Mouse (Mus musculus) hindbrain, embryonic 14.5 days (tissue): ENCODE data around the gene Gm26661. TPM values are rescaled to one million over a fixed set of nuclear protein-coding genes. Genes with fewer than 3 reads are reported as not detected.

Source experiments
- ATAC-seq: fragments of 200-750 bp; cut with Nextera tagmentation; 2 replicates; pipeline ENCODE4 v1.8.0; 2017; ENCODE audit warnings: moderate number of reproducible peaks, mild to moderate bottlenecking, moderate TSS enrichment, moderate library complexity; ENCODE audit not compliant: low FRiP score
- DNase-seq: peaks from one replicate; pipeline ENCODE4 v3.0.0-alpha.2; 2015; ENCODE audit warnings: low spot score
- H3K27ac ChIP-seq: fragments of 300-500 bp; sonication (generic); 2 replicates; pipeline ENCODE4 v1.5.1; 2014; ENCODE audit warnings: mild to moderate bottlenecking, moderate library complexity
- H3K27me3 ChIP-seq: fragments of 300-500 bp; sonication (generic); 2 replicates; pipeline ENCODE4 v1.6.1; 2014; ENCODE audit warnings: mild to moderate bottlenecking, low read length, mixed read lengths; ENCODE audit not compliant: control insufficient read depth, insufficient read depth
- H3K36me3 ChIP-seq: fragments of 300-500 bp; sonication (generic); replicated peaks from 2 replicates; pipeline ENCODE4 v1.6.1; 2014; ENCODE audit not compliant: control insufficient read depth, insufficient read depth
- H3K4me1 ChIP-seq: fragments of 300-500 bp; sonication (generic); replicated peaks from 2 replicates; pipeline ENCODE4 v1.6.1; 2014; ENCODE audit warnings: antibody characterized with exemption, low read length, mixed read lengths; ENCODE audit not compliant: control insufficient read depth, insufficient read depth
- H3K4me2 ChIP-seq: fragments of 300-500 bp; sonication (generic); replicated peaks from 2 replicates; pipeline ENCODE4 v1.6.1; 2014; ENCODE audit warnings: mild to moderate bottlenecking, moderate library complexity
- H3K4me3 ChIP-seq: fragments of 300-500 bp; sonication (generic); replicated peaks from 2 replicates; pipeline ENCODE4 v1.5.1; 2014; ENCODE audit warnings: mild to moderate bottlenecking, low read length
- H3K9ac ChIP-seq: fragments of 300-500 bp; sonication (generic); 2 replicates; pipeline ENCODE4 v1.6.1; 2014
- H3K9me3 ChIP-seq: fragments of 300-500 bp; sonication (generic); 2 replicates; pipeline ENCODE4 v1.6.1; 2016; ENCODE audit warnings: low read length; ENCODE audit not compliant: control insufficient read depth
- WGBS: fragments of 180-500 bp; shearing (Covaris S2); extraction: QIAGEN DNeasy Blood & Tissue Kit; methylation state at CpG from one replicate; pipeline ENCODE4 v1.1.7; 2014; 5-methylcytosine and 5-hydroxymethylcytosine counted together
- polyA plus RNA-seq: library from polyadenylated mRNA; unstranded; fragments of >200 nt; fragmentation: Nextera tagmentation; extraction: Ambion mirVana; gene quantifications from 2 replicates; pipeline ENCODE4 v1.2.1, GENCODE M21; 2014

Gm26661 gene
- polyA plus RNA-seq, 1 experiment from 2014 or later: not detected

DNA sequence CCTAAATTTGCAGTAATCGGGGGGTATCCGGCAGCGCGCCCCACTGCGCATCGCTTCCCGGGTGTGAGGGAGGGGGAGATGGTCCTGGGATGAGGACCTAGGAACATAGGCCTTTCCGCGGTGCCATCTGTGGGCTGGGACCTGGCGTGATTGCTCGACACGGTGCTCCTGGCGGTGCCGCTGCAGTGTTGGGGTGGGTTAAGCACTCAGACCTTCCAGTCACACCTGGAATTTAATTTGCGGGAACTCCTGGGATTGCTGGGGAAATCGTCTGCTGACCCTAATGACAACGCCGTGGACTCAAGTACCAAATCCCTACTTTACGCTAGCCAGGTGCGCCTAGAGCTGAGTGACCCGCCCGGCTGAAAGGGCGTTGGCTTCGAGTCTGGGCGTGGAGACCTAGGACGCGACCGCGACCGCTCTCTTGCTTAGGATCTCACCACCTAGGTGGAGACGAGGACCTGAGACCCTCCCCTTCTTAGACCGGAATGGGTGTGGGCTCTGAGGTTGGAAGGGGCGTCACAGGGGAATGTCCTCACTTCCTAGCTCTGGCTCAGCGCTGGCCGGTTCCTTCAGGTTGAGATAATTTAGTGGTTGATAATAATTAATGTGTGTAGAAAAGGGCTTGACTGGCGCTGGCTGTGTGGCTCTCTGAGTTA lies 27.2 kb downstream of the Gm26661 start:
- H3K36me3 ChIP-seq: no peaks in the 10 kb centered on the region
- DNase-seq: no peak
- H3K4me3 ChIP-seq: peak overlapping the region; percentile 62
- H3K4me2 ChIP-seq: peak overlapping the region; percentile 90
- peak overlapping the region; percentile 85 for H3K9ac ChIP-seq
- H3K27ac ChIP-seq: peak overlapping the region; percentile 73
- ATAC-seq: peak; percentile 42; the same call in 1 of the 2 replicates
- no peaks in the 10 kb centered on the region for H3K27me3 ChIP-seq
- peaks cover 29% of the 10 kb centered on the region for H3K4me1 ChIP-seq
- under 1% methylated on average over 36 of the region's 36 CpGs for WGBS
- no peaks in the 10 kb centered on the region for H3K9me3 ChIP-seq

DNA sequence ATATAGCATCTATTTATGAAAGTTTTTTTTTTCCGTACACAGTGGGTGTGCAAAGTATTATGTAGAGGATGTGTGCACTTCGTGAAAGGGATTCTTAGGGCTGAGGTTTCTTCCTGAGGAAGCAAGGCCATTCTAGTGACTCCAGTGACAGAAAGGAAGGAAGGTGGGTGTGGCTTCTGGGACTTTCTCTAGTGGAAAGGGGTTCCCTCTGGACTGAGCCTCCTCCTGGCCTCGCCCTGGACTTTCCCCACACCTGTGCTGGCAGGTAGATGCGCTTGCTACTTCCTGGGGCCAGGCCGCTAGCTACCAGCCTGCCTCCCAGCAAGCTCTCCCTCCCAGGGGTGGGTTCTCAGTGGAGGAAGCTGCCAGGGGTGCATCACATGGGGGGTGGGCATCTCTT lies 28.1 kb downstream of the Gm26661 start:
- Histone ChIP-seq H3K4me2 (peak overlapping the region; percentile 90), H3K27ac (no peak overlapping the region), H3K4me3 (peak overlapping the region; percentile 62), H3K9ac (peak overlapping the region; percentile 85), H3K36me3 (no peaks in the 10 kb centered on the region), H3K9me3 (no peaks in the 10 kb centered on the region), H3K27me3 (no peaks in the 10 kb centered on the region), H3K4me1 (peaks cover 32% of the 10 kb centered on the region)
- 85% methylated on average over 5 of the region's 5 CpGs for WGBS
- ATAC-seq (no peak), DNase-seq (no peak)

DNA sequence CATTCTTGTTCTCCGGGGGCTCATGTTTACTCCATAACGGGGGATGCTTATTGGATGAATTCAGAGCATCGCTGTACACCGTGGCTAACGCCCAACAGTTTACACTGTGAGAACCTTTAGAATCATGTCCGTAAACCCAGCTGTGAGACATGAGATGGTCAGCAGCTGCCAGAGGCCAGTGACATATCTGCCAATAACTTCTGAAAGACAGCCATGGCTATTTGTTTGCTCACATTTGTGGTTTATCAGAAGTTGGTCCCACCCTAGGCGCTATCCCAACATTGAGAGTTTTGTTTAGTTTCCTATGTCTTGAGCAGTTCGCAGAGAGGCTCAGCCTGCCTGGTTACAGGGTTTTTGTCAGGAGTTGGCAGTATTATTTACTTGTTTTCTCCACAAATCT lies 30.0 kb downstream of the Gm26661 start:
- Histone ChIP-seq H3K4me3 (no peak overlapping the region), H3K27ac (no peak overlapping the region), H3K4me2 (peak overlapping the region; percentile 90), H3K4me1 (peaks cover 40% of the 10 kb centered on the region), H3K9me3 (no peaks in the 10 kb centered on the region), H3K27me3 (no peaks in the 10 kb centered on the region), H3K9ac (no peak overlapping the region), H3K36me3 (no peaks in the 10 kb centered on the region)
- WGBS: 73% methylated on average over 8 of the region's 8 CpGs
- DNase-seq (no peak), ATAC-seq (no peak)

DNA sequence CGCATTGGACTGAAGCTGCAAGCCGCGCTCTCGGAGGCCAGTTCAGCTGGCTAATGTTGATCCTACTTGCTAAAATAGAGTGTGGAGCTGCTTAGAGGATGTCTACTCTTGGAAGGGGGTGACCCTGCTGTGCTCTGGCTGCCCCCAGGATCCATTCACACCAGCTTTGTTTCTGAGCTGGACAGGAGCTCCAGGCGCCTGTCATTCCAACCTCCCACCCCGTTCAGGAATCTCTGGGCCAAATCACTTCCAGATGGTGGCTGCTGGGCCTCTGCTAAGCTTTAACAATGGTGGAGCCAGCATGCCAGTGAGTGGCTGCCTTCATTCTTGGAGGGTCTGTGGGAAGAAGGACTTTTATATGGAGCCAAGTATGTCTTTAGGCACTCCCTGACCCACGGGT lies 31.3 kb downstream of the Gm26661 start:
- no peaks in the 10 kb centered on the region for H3K36me3 ChIP-seq
- H3K27me3 ChIP-seq: no peaks in the 10 kb centered on the region
- DNase-seq (no peak), ATAC-seq (no peak)
- no peak overlapping the region for H3K9ac ChIP-seq
- H3K9me3 ChIP-seq: no peaks in the 10 kb centered on the region
- 62% methylated on average over 7 of the region's 7 CpGs for WGBS
- no peak overlapping the region for H3K27ac ChIP-seq
- peaks cover 42% of the 10 kb centered on the region for H3K4me1 ChIP-seq
- no peak overlapping the region for H3K4me3 ChIP-seq
- H3K4me2 ChIP-seq: no peak overlapping the region

DNA sequence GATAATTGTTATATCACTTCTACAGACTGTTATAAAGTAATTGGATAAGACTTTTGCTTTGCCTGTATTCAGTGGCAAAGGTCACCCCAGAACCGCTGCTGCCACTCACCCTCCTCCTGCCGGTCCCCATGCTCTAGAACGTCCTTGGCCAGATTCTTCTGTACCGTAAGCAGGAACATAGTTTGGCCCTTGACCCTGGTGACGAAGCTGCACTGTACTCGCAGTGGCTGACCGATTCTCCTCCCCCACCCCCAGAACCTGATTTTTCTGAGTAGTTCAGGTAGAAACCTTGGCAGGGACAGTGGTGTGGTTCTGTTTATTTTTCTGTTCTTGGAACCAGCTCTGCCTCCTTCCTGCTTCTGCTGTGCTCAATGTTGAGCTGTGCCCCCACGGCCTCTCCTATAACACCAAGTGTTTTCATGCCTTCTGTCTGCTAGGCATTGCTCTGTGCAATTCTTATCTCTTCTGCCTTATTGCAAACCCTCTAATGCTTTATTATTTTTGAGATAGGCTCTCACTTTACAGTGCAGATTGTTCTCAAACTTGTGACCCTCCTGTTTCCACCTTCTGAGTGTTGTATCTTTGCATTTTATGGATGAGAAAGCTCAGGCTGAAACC lies 33.4 kb downstream of the Gm26661 start:
- no peaks in the 10 kb centered on the region for H3K36me3 ChIP-seq
- no peak for DNase-seq
- H3K9ac ChIP-seq: no peak overlapping the region
- no peak overlapping the region for H3K4me3 ChIP-seq
- peaks cover 32% of the 10 kb centered on the region for H3K4me1 ChIP-seq
- 81% methylated on average over 8 of the region's 8 CpGs for WGBS
- H3K27ac ChIP-seq: no peak overlapping the region
- no peak overlapping the region for H3K4me2 ChIP-seq
- no peak for ATAC-seq
- H3K9me3 ChIP-seq: no peaks in the 10 kb centered on the region
- H3K27me3 ChIP-seq: no peaks in the 10 kb centered on the region

DNA sequence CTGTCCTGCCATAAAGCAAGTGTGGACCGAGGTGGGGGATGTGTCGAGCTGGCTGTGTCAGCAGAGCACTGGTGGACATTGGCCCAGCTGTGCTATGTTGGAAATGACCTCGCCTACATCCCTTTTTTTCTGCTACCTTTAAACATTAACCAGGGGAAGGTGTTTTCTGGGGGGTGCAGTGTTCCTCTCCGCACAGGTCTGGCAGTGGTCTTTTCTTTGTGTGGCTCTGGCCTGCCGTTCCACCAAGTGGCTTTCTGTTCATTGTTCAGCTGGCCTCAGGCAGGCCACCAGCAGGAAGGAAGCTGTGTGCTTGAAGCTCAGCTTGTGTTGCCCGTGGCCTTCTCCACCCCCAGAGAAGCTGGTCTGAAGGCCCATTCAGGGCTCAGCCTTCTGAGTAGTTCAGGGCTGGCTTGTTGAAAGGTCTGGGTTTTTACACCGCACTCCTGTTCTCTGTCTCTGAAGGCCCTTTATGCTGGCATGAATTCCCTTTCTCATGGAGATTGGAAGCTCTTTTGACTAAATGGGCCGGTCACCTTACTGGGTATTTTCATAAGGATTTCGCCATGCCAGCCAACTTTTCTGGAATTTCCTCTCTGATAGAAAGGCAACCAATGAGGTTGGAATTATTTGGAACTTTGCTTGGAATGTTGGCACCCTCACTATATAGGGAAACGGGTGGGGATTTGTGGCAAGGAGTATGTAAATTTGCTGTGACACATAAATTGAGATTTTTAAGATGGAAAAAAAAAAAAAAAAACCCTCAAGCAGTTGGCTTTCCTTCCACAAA lies 35.0 kb downstream of the Gm26661 start:
- Histone ChIP-seq H3K9ac (no peak overlapping the region), H3K27ac (peak overlapping the region; percentile 70), H3K4me1 (peaks cover 16% of the 10 kb centered on the region; the same call in 1 of the 2 replicates), H3K4me2 (0 out of 2 replicates have a peak overlapping the region, but pooled peaks have one; percentile 8), H3K27me3 (no peaks in the 10 kb centered on the region), H3K4me3 (no peak overlapping the region), H3K36me3 (no peaks in the 10 kb centered on the region), H3K9me3 (no peaks in the 10 kb centered on the region)
- no peak for DNase-seq
- peak; percentile 65; the same call in 1 of the 2 replicates for ATAC-seq
- 33% methylated on average over 10 of the region's 10 CpGs for WGBS

DNA sequence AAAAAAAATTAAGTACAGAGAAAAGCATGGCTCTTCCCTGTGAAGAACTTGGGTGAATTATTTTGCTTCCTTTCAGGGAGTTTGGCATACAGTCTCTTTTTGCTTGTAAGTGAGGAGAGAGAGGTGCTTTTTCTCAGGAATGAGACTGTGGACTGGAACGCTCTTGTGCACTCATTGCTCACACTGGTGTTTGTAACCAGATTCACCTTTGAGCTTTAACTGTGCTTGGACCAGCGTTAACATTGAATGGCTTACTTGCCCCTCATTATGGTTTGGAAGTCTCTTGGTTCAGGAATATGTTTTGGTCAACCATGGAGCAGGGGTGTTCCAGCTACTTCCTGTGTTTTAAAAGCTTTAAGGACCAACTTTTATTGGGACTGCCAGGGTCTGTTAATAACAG lies 37.8 kb downstream of the Gm26661 start:
- ATAC-seq (no peak), DNase-seq (no peak)
- H3K27me3 ChIP-seq: no peaks in the 10 kb centered on the region
- no peaks in the 10 kb centered on the region for H3K9me3 ChIP-seq
- H3K9ac ChIP-seq: no peak overlapping the region
- 88% methylated on average over 2 of the region's 2 CpGs for WGBS
- H3K4me3 ChIP-seq: no peak overlapping the region
- H3K4me2 ChIP-seq: no peak overlapping the region
- H3K27ac ChIP-seq: no peak overlapping the region
- H3K36me3 ChIP-seq: no peaks in the 10 kb centered on the region
- peaks cover 11% of the 10 kb centered on the region; the same call in 1 of the 2 replicates for H3K4me1 ChIP-seq

DNA sequence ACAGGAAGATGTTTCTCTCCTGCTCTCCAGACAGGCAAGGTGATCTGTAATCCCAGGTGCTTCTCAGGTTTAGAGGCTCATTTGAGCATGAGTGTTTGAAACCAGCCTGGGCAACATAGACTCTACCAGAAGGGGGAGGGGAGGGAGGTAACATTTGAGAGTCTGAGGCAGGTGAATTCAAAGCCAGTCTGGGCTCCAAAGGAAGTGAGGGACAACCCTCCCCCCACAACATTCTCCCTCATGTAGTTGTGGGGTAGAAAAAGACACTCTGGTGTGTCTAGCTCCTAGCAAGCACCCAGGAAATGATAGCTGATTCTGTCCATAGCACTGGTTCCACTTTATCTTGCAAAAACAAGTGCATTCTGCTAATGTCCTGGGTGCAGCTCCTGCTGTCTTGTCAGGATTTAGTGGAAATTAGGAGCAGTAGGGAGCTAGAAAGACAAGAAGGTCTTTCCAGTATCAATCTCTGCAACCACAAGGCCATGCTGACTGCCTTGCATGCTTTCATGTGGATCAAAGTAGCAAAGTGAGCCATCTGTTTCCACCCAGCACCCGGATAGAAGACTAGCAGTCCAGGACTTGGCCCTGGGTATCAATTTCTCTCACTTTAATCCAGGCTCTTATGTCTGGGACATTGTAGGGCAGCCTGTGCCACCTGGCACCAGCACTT lies 40.5 kb downstream of the Gm26661 start:
- 87% methylated on average over 1 of the region's 1 CpGs for WGBS
- H3K4me2 ChIP-seq: no peak overlapping the region
- no peak overlapping the region for H3K27ac ChIP-seq
- H3K4me1 ChIP-seq: 0 out of 2 replicates have a peak, but pooled peaks cover 2% of the 10 kb centered on the region
- H3K9ac ChIP-seq: no peak overlapping the region
- no peak overlapping the region for H3K4me3 ChIP-seq
- no peaks in the 10 kb centered on the region for H3K36me3 ChIP-seq
- no peaks in the 10 kb centered on the region for H3K9me3 ChIP-seq
- ATAC-seq: no peak
- no peak for DNase-seq
- no peaks in the 10 kb centered on the region for H3K27me3 ChIP-seq

DNA sequence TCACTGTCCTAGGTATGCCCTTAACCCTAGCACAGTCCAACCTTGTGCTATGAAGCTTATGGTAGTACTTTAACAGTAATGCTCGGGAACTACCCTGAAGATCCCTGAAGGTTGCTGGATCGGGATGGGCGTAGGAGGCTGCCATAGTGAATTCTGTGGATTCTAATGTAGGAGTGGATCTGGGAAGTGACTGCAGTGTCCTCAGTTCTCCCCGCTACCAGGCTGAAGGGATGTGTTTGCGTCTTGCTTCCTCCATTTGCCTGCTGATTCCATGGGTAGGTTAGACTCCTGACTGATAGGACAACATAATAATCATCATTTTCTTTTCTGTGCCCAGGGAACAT lies 41.0 kb downstream of the Gm26661 start:
- H3K27me3 ChIP-seq: no peaks in the 10 kb centered on the region
- no peaks in the 10 kb centered on the region for H3K9me3 ChIP-seq
- H3K4me1 ChIP-seq: 0 out of 2 replicates have a peak, but pooled peaks cover under 1% of the 10 kb centered on the region
- no peak overlapping the region for H3K4me3 ChIP-seq
- no peak overlapping the region for H3K9ac ChIP-seq
- WGBS: 96% methylated on average over 5 of the region's 5 CpGs
- no peak overlapping the region for H3K27ac ChIP-seq
- H3K36me3 ChIP-seq: no peaks in the 10 kb centered on the region
- no peak for DNase-seq
- no peak for ATAC-seq
- H3K4me2 ChIP-seq: no peak overlapping the region
